In the genomic region with DNA sequence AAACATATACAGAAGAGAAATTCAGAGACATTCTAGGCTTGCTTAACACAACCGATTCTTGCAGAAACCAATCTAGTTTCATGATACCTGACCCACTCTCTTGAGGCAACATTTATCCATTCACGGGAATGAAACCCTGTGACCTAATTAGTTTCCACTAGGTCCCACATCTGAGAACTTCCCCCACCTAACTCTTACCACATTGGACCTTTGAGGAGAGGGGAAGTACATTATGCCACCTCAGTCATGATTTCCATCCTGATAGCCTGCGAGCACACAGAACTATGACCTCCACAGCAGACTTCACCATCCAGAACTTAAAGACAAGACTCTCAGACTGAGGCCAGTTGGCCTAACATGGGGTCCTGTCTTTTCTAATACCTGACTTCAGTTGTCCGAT, we compare ENCODE assay signal across 14 mouse cellular contexts.
"Had no signal": no experiment of that assay in that cellular context is flagged by ENCODE, and none has a peak within 500 bp of the region (broad histone marks: within the 10 kb centered on the region; RNA-seq: fewer than 3 reads in every experiment).

No protein-coding gene starts in this region.

- DNase-seq: kidney, postnatal 10 days; kidney, postnatal 4 days; liver; liver, embryonic 13.5 days; liver, postnatal 0 days; lung, postnatal 14 days; right cerebral cortex, postnatal 25 days; thymus, postnatal 4 days had no signal

- H3K27ac ChIP-seq: layer of hippocampus, adult 2 months; limb, embryonic 12.5 days; liver, embryonic 13.5 days; lung, embryonic 15.5 days; macrophage; midbrain, embryonic 13.5 days; stomach, postnatal 0 days had no signal

- ATAC-seq: liver, postnatal 0 days; midbrain, embryonic 13.5 days had no signal

- H3K9me3 ChIP-seq: limb, embryonic 12.5 days; liver, embryonic 13.5 days; lung, embryonic 15.5 days; midbrain, embryonic 13.5 days had no signal

- H3K4me2 ChIP-seq: limb, embryonic 12.5 days; liver, embryonic 13.5 days; lung, embryonic 15.5 days; midbrain, embryonic 13.5 days had no signal

- H3K4me3 ChIP-seq: layer of hippocampus, adult 2 months; limb, embryonic 12.5 days; liver, embryonic 13.5 days; lung, embryonic 15.5 days; midbrain, embryonic 13.5 days had no signal

- H3K4me1 ChIP-seq: limb, embryonic 12.5 days; liver, embryonic 13.5 days; lung, embryonic 15.5 days; midbrain, embryonic 13.5 days had no signal

- H3K9ac ChIP-seq: limb, embryonic 12.5 days; liver, embryonic 13.5 days; liver, postnatal 0 days; lung, embryonic 15.5 days; midbrain, embryonic 13.5 days had no signal

- H3K27me3 ChIP-seq: limb, embryonic 12.5 days; liver, embryonic 13.5 days; lung, embryonic 15.5 days; midbrain, embryonic 13.5 days had no signal

- H3K36me3 ChIP-seq: limb, embryonic 12.5 days; liver, embryonic 13.5 days; lung, embryonic 15.5 days; midbrain, embryonic 13.5 days had no signal
